Mouse (Mus musculus) neural tube, embryonic 12.5 days (tissue): ENCODE results near the gene Gpr108. TPM values are rescaled to one million over a fixed set of nuclear protein-coding genes. Genes with fewer than 3 reads are reported as not detected.

Experiments
- ATAC-seq: fragments of 200-750 bp; cut with Nextera tagmentation; 2 replicates; pipeline ENCODE4 v1.8.0; 2017; ENCODE audit warnings: low read depth, mild to moderate bottlenecking, moderate TSS enrichment, moderate library complexity; ENCODE audit not compliant: low FRiP score
- H3K27ac ChIP-seq: fragments of 300-500 bp; sonication (generic); 2 replicates; pipeline ENCODE4 v1.5.1; 2016
- H3K27me3 ChIP-seq: fragments of 300-500 bp; sonication (generic); replicated peaks from 2 replicates; pipeline ENCODE4 v1.6.1; 2016; ENCODE audit warnings: mild to moderate bottlenecking
- H3K36me3 ChIP-seq: fragments of 300-500 bp; sonication (generic); 2 replicates; pipeline ENCODE4 v1.6.1; 2016; ENCODE audit warnings: mild to moderate bottlenecking
- H3K4me1 ChIP-seq: fragments of 300-500 bp; sonication (generic); 2 replicates; pipeline ENCODE4 v1.6.1; 2016
- H3K4me2 ChIP-seq: fragments of 300-500 bp; sonication (generic); replicated peaks from 2 replicates; pipeline ENCODE4 v1.6.1; 2016; ENCODE audit warnings: mild to moderate bottlenecking
- H3K4me3 ChIP-seq: fragments of 300-500 bp; sonication (generic); 2 replicates; pipeline ENCODE4 v1.5.1; 2016
- H3K9ac ChIP-seq: fragments of 300-500 bp; sonication (generic); 2 replicates; pipeline ENCODE4 v1.6.1; 2016; ENCODE audit warnings: mild to moderate bottlenecking
- H3K9me3 ChIP-seq: fragments of 300-500 bp; sonication (generic); 2 replicates; pipeline ENCODE4 v1.6.1; 2016; ENCODE audit warnings: mild to moderate bottlenecking
- WGBS: fragments of 180-500 bp; shearing (Covaris S2); methylation state at CpG from one replicate; pipeline ENCODE4 v1.1.7; 2016; 5-methylcytosine and 5-hydroxymethylcytosine counted together
- microRNA-seq: library from miRNA; unstranded; fragments of <30 nt; microRNA quantifications from one replicate; pipeline ENCODE4, GENCODE M21; 2017
- polyA plus RNA-seq: library from polyadenylated mRNA; unstranded; fragments of >200 nt; fragmentation: Nextera tagmentation; extraction: Ambion mirVana; gene quantifications from 2 replicates; pipeline ENCODE4 v1.2.1, GENCODE M21; 2016

Gene Gpr108
- polyA plus RNA-seq, 1 experiment from 2014 or later: 24.2 TPM

GRCm38 (mm10) chr17:57185641-57186040, 62.6 kb downstream of the Gpr108 start:
- Histone ChIP-seq H3K9me3 (no peaks in the 10 kb centered on the region), H3K9ac (no peak overlapping the region), H3K4me2 (no peak overlapping the region), H3K27ac (no peak overlapping the region), H3K36me3 (no peaks in the 10 kb centered on the region), H3K27me3 (no peaks in the 10 kb centered on the region), H3K4me3 (no peak overlapping the region), H3K4me1 (no peaks in the 10 kb centered on the region)
- 73% methylated on average over 2 of the region's 2 CpGs for WGBS
- ATAC-seq: no peak

Small RNA genes within 50 kb of the gene (microRNA-seq; reads per million reads assigned to microRNA genes)
- not detected for gene Mir6978

Other genes starting within 250 kb of the Gpr108 start
- gene Pspn, start 248.4 kb downstream of the Gpr108 start, polyA plus RNA-seq: not detected in 2 replicates
- gene Gtf2f1, start 237.2 kb downstream of the Gpr108 start, polyA plus RNA-seq: 71.2 and 76.7 TPM in 2 replicates
- gene Gm17949, start 237.0 kb downstream of the Gpr108 start, polyA plus RNA-seq: 0.28 and 0.33 TPM in 2 replicates
- gene Khsrp, start 216.9 kb downstream of the Gpr108 start, polyA plus RNA-seq: 53.1 and 55.8 TPM in 2 replicates
- gene Slc25a41, start 206.8 kb downstream of the Gpr108 start, polyA plus RNA-seq: 0.25 TPM in 1 of 2 replicates, not detected in the other
- 1.1 and 1.2 TPM in 2 replicates for gene Crb3, start 189.3 kb downstream of the Gpr108 start, polyA plus RNA-seq
- 19.4 and 19.9 TPM in 2 replicates for gene Slc25a23, start 188.6 kb downstream of the Gpr108 start, polyA plus RNA-seq
- 4.3 and 4.5 TPM in 2 replicates for gene Dennd1c, start 169.9 kb downstream of the Gpr108 start, polyA plus RNA-seq
- gene Tubb4a, start 160.7 kb downstream of the Gpr108 start, polyA plus RNA-seq: 228 and 271 TPM in 2 replicates
- gene Tnfsf9, start 143.1 kb downstream of the Gpr108 start, polyA plus RNA-seq: 5.8 TPM in 2 replicates
- 0.24 TPM in 1 of 2 replicates, not detected in the other for gene Cd70, start 98.7 kb downstream of the Gpr108 start, polyA plus RNA-seq
- gene Tnfsf14, start 54.3 kb downstream of the Gpr108 start, polyA plus RNA-seq: 0.10 and 0.28 TPM in 2 replicates
- 0.68 and 0.97 TPM in 2 replicates for gene C3, start 20.3 kb downstream of the Gpr108 start, polyA plus RNA-seq
- 19.7 and 20.6 TPM in 2 replicates for gene Trip10, start 1.0 kb upstream of the Gpr108 start, polyA plus RNA-seq
- 1.8 and 2.0 TPM in 2 replicates for gene Vav1, start 30.7 kb upstream of the Gpr108 start, polyA plus RNA-seq
- gene Adgre1, start 110.2 kb upstream of the Gpr108 start, polyA plus RNA-seq: 3.5 and 4.0 TPM in 2 replicates